In the genomic region with DNA sequence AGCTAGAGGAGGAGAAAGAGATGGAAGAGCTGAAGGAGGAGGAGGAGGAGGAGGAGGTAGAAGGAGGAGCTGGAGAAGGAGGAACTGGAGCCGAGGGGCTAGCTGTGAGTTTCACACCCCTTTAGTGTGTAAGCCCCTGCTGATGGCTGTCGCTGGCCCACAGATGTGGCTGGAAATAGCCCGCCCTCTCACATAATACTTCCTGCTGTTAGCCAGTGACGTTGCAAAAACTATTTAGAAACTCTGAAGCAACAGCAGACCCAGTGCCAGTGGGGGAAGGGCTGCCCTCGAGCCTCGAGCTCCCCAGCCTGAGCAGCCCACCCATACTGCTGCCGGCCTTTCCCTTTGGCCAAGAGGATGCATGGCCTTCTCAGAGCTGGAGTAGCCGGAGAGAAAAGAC, we compare ENCODE assay signal across 7 mouse cellular contexts. TPM values are rescaled to one million over a fixed set of nuclear protein-coding genes. Genes with fewer than 3 reads are reported as not detected.
DNase-seq lines count a peak whose midpoint lies in the region; ATAC-seq and TF ChIP-seq lines count a peak whose summit lies in the region.

No protein-coding gene starts in this region.

- ATAC-seq in embryonic facial prominence, embryonic 14.5 days (ENCODE audit: low read depth) = no peak
- ATAC-seq in limb, embryonic 14.5 days (ENCODE audit: low FRiP score, low read depth) = no peak
- ATAC-seq in neutrophil, adult 5-6 weeks (ENCODE audit: extremely low read depth, insufficient number of reproducible peaks, low FRiP score, poor library complexity, severe bottlenecking) = peak; percentile 17; the same call in 1 of the 2 replicates

- 38% methylated on average over 8 of the region's 8 CpGs for WGBS in embryonic facial prominence, embryonic 14.5 days
- 23% methylated on average over 8 of the region's 8 CpGs for WGBS in limb, embryonic 14.5 days

- H3K9ac ChIP-seq in embryonic facial prominence, embryonic 14.5 days (ENCODE audit: low read depth, low read length) = no peak overlapping the region
- peak overlapping the region; percentile 34 for H3K9ac ChIP-seq in limb, embryonic 14.5 days (ENCODE audit: low read depth, low read length, severe bottlenecking)

- TF ChIP-seq POLR2A in limb, embryonic 14.5 days (IDR thresholded peaks at IDR 0.05; ENCODE audit: borderline replicate concordance, extremely low read depth, insufficient read depth, insufficient read length) = no peak

- H3K4me1 ChIP-seq in embryonic facial prominence, embryonic 14.5 days (ENCODE audit: control insufficient read depth, insufficient read depth, low read length) = peaks cover 33% of the 10 kb centered on the region
- peaks cover 36% of the 10 kb centered on the region for H3K4me1 ChIP-seq in limb, embryonic 14.5 days (ENCODE audit: control insufficient read depth, insufficient read depth, low read length)

- H3K27me3 ChIP-seq in embryonic facial prominence, embryonic 14.5 days (replicated peaks; ENCODE audit: control insufficient read depth, insufficient read depth, low read length) = no peaks in the 10 kb centered on the region
- no peaks in the 10 kb centered on the region for H3K27me3 ChIP-seq in limb, embryonic 14.5 days (ENCODE audit: control insufficient read depth, insufficient read depth, low read length)

- peak overlapping the region; percentile 7; the same call in 1 of the 2 replicates for H3K4me2 ChIP-seq in embryonic facial prominence, embryonic 14.5 days (ENCODE audit: low read depth, low read length)
- peak overlapping the region; percentile 28 for H3K4me2 ChIP-seq in limb, embryonic 14.5 days (replicated peaks; ENCODE audit: low read depth, low read length, severe bottlenecking)

- DNase-seq in layer of hippocampus, adult 9-11 months = peak; percentile 74
- DNase-seq in layer of hippocampus, postnatal 36 days = no peak
- peak; percentile 35 for DNase-seq in embryonic facial prominence, embryonic 14.5 days (ENCODE audit: low spot score)
- no peak for DNase-seq in limb, embryonic 14.5 days (ENCODE audit: low spot score)
- no peak for DNase-seq in thymus, postnatal 10 days (ENCODE audit: low spot score in 2 of 2)
- no peak for DNase-seq in layer of hippocampus, adult 18-20 months (ENCODE audit: low spot score in 2 of 2)

- no peaks in the 10 kb centered on the region for H3K36me3 ChIP-seq in embryonic facial prominence, embryonic 14.5 days (ENCODE audit: control insufficient read depth, insufficient read depth, low read length)
- H3K36me3 ChIP-seq in limb, embryonic 14.5 days (ENCODE audit: control insufficient read depth, insufficient read depth, low read length) = no peaks in the 10 kb centered on the region

- H3K9me3 ChIP-seq in embryonic facial prominence, embryonic 14.5 days (ENCODE audit: control insufficient read depth, low read length) = no peaks in the 10 kb centered on the region
- no peaks in the 10 kb centered on the region for H3K9me3 ChIP-seq in limb, embryonic 14.5 days (ENCODE audit: control insufficient read depth, low read length)

- peak overlapping the region; percentile 24; the same call in 1 of the 2 replicates for H3K27ac ChIP-seq in embryonic facial prominence, embryonic 14.5 days (replicated peaks; ENCODE audit: low read depth, low read length)
- H3K27ac ChIP-seq in limb, embryonic 14.5 days (replicated peaks; ENCODE audit: low read depth, low read length) = peak overlapping the region; percentile 46; the same call in 1 of the 2 replicates

- H3K4me3 ChIP-seq in embryonic facial prominence, embryonic 14.5 days (ENCODE audit: low read depth, low read length) = no peak overlapping the region
- H3K4me3 ChIP-seq in limb, embryonic 14.5 days (replicated peaks; ENCODE audit: low read length) = no peak overlapping the region

RNA-seq across cellular contexts. Expression of a gene that starts 3.3 kb away (rescaled TPM):
- total RNA-seq in layer of hippocampus, postnatal 36 days (2021) = 10 to 100 TPM; 18.9 to 19.2 TPM
- polyA plus RNA-seq in embryonic facial prominence, embryonic 14.5 days (2014; fragmentation: Nextera tagmentation; extraction: Ambion mirVana) = 25.1 and 25.4 TPM in 2 replicates
- 22.9 and 28.4 TPM in 2 replicates for polyA plus RNA-seq in limb, embryonic 14.5 days (2012; rRNA removed)
- 22.4 and 22.6 TPM in 2 replicates for polyA plus RNA-seq in limb, embryonic 14.5 days (2014; fragmentation: Nextera tagmentation; extraction: Ambion mirVana)
- 24.9 and 30.5 TPM in 2 replicates for total RNA-seq in neutrophil, adult 5-6 weeks (2017)
- 10 to 100 TPM; 18.4 to 18.8 TPM for total RNA-seq in layer of hippocampus, adult 18-20 months (2021)

RNA-seq across cellular contexts. Expression of a gene that starts 56.2 kb away (rescaled TPM):
- total RNA-seq in layer of hippocampus, postnatal 36 days (2021) = under 1 TPM in 1 of 2 experiments, not detected in 1; 0.62 TPM
- not detected in 2 replicates for polyA plus RNA-seq in embryonic facial prominence, embryonic 14.5 days (2014; fragmentation: Nextera tagmentation; extraction: Ambion mirVana)
- polyA plus RNA-seq in limb, embryonic 14.5 days (2012; rRNA removed) = 0.18 and 0.19 TPM in 2 replicates
- polyA plus RNA-seq in limb, embryonic 14.5 days (2014; fragmentation: Nextera tagmentation; extraction: Ambion mirVana) = not detected in 2 replicates
- total RNA-seq in neutrophil, adult 5-6 weeks (2017) = 0.86 TPM in 1 of 2 replicates, not detected in the other
- not detected for total RNA-seq in layer of hippocampus, adult 18-20 months (2021)

Comparison
In these comparisons a context has a peak if more than half of its experiments do, and no peak if none do; other contexts are left out.
1. DNase-seq: peak in layer of hippocampus, adult 9-11 months (single experiment) and embryonic facial prominence, embryonic 14.5 days (single experiment); none in layer of hippocampus, postnatal 36 days (0 of 2), limb, embryonic 14.5 days (single experiment), thymus, postnatal 10 days (0 of 2) and layer of hippocampus, adult 18-20 months (0 of 2).